Comparison of ENCODE assay signal across 19 mouse cellular contexts in the genomic region with DNA sequence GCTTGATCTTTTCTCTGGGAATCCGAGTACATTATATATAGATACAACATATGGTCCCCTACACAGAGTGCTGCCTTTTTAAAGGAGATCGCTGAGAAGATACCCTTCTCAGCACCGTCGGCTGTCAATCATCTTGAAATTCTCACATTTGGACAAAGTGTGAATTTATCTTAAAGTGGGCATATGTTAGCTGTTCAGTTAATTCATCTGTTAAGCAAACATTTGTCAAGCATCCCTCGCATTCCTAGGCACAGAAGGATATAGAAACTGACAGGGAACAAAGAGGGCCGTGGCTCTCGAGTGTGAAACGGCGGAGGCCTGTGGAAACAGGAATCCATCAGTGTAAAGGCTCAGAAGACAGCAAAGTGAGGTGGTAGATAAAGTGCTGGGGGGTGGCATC.
DNase-seq lines count a peak whose midpoint lies in the region; ATAC-seq and TF ChIP-seq lines count a peak whose summit lies in the region.
"Had no signal": no experiment of that assay in that cellular context is flagged by ENCODE, and none has a peak within 500 bp of the region (broad histone marks: within the 10 kb centered on the region; RNA-seq: fewer than 3 reads in every experiment).

No protein-coding gene starts in this region.

- H3K79me2 ChIP-seq in heart, adult 2 months (replicated peaks; ENCODE audit: control insufficient read depth, insufficient read depth, low read length): no peaks in the 10 kb centered on the region

- ATAC-seq in forebrain, postnatal 0 days: peak; percentile 86
- ATAC-seq: hindbrain, embryonic 16.5 days; intestine, embryonic 16.5 days; liver, postnatal 0 days had no signal

- H3K4me3 ChIP-seq in forebrain, postnatal 0 days (ENCODE audit: low read depth, low read length): no peak overlapping the region
- H3K4me3 ChIP-seq in heart, adult 2 months: no peak overlapping the region
- H3K4me3 ChIP-seq: kidney, embryonic 15.5 days; midbrain, embryonic 12.5 days had no signal

- no peaks in the 10 kb centered on the region for H3K9me3 ChIP-seq in forebrain, postnatal 0 days (ENCODE audit: low read length)
- H3K9me3 ChIP-seq: kidney, embryonic 15.5 days; midbrain, embryonic 12.5 days had no signal

- 55% methylated on average over 9 of the region's 9 CpGs for WGBS in forebrain, postnatal 0 days
- 67% methylated on average over 9 of the region's 9 CpGs for WGBS in heart, adult 2 months

- intact Hi-C loops in heart, adult 2 months (cut with DNase I): no loop called here

- no peak for TF ChIP-seq EP300 in heart, adult 2 months (IDR thresholded peaks at IDR 0.05; ENCODE audit: insufficient read depth, low read depth, low read length)

- no peak overlapping the region for H3K9ac ChIP-seq in forebrain, postnatal 0 days
- no peak overlapping the region for H3K9ac ChIP-seq in heart, adult 2 months (ENCODE audit: low read depth, low read length)
- H3K9ac ChIP-seq: kidney, embryonic 15.5 days; liver, postnatal 0 days; midbrain, embryonic 12.5 days had no signal

- no peak overlapping the region for H3K4me2 ChIP-seq in forebrain, postnatal 0 days (ENCODE audit: low read depth)
- H3K4me2 ChIP-seq: kidney, embryonic 15.5 days; midbrain, embryonic 12.5 days had no signal

- TF ChIP-seq CTCF in brain, embryonic 14.5 days (IDR thresholded peaks at IDR 0.05; ENCODE audit: borderline replicate concordance, extremely low read depth, insufficient read depth, insufficient read length): no peak
- no peak for TF ChIP-seq CTCF in forebrain, postnatal 0 days (IDR thresholded peaks at IDR 0.05; ENCODE audit: low read depth)
- no peak for TF ChIP-seq CTCF in heart, adult 2 months (IDR thresholded peaks at IDR 0.05)

- H3K27ac ChIP-seq in forebrain, postnatal 0 days (ENCODE audit: low read depth, low read length): no peak overlapping the region
- no peak overlapping the region for H3K27ac ChIP-seq in heart, adult 2 months
- H3K27ac ChIP-seq: kidney, embryonic 15.5 days; midbrain, embryonic 12.5 days had no signal

- DNase-seq in cerebellum, adult 9-10 months: peak; percentile 22
- no peak for DNase-seq in cerebellum, adult 11 months
- DNase-seq in frontal cortex, postnatal 36 days (ENCODE audit: low spot score in 2 of 2): peak; percentile 17 to 45
- no peak for DNase-seq in frontal cortex, postnatal 25 days (ENCODE audit: low spot score in 2 of 2)
- peak; percentile 79 for DNase-seq in brain, embryonic 14.5 days (ENCODE audit: low read depth)
- DNase-seq in forebrain, postnatal 0 days: peak; percentile 57
- no peak for DNase-seq in heart, adult 2 months
- DNase-seq: adrenal gland, postnatal 36 days; gastrocnemius, postnatal 25 days; left cerebral cortex, postnatal 4 days; liver; liver, postnatal 0 days; lung, postnatal 10 days; thymus, postnatal 36 days had no signal

- H3K36me3 ChIP-seq in forebrain, postnatal 0 days (ENCODE audit: insufficient read depth): no peaks in the 10 kb centered on the region
- H3K36me3 ChIP-seq in heart, adult 2 months (ENCODE audit: control insufficient read depth, insufficient read depth, low read length): no peaks in the 10 kb centered on the region
- H3K36me3 ChIP-seq: kidney, embryonic 15.5 days; midbrain, embryonic 12.5 days had no signal

- no peaks in the 10 kb centered on the region for H3K4me1 ChIP-seq in forebrain, postnatal 0 days (ENCODE audit: insufficient read depth)
- H3K4me1 ChIP-seq in heart, adult 2 months (ENCODE audit: control insufficient read depth, insufficient read depth, low read length): no peaks in the 10 kb centered on the region
- H3K4me1 ChIP-seq: kidney, embryonic 15.5 days; midbrain, embryonic 12.5 days had no signal

- no peaks in the 10 kb centered on the region for H3K27me3 ChIP-seq in forebrain, postnatal 0 days (ENCODE audit: insufficient read depth, low read length)
- no peaks in the 10 kb centered on the region for H3K27me3 ChIP-seq in heart, adult 2 months (ENCODE audit: control insufficient read depth, insufficient read depth, low read length)
- H3K27me3 ChIP-seq: CH12.LX; kidney, embryonic 15.5 days; midbrain, embryonic 12.5 days had no signal

- no peak for TF ChIP-seq POLR2A in brain, embryonic 14.5 days (IDR thresholded peaks at IDR 0.05; ENCODE audit: borderline replicate concordance, extremely low read depth, insufficient read depth, insufficient read length, poor library complexity, severe bottlenecking)
- no peak for TF ChIP-seq POLR2A in heart, adult 2 months (IDR thresholded peaks at IDR 0.05; ENCODE audit: insufficient read depth, low read depth, low read length)

Comparison
In these comparisons a context has a peak if more than half of its experiments do, and no peak if none do; other contexts are left out.
1. DNase-seq: peak in cerebellum, adult 9-10 months (single experiment), frontal cortex, postnatal 36 days (2 of 2), brain, embryonic 14.5 days (single experiment) and forebrain, postnatal 0 days (single experiment); none in cerebellum, adult 11 months (single experiment), frontal cortex, postnatal 25 days (0 of 2) and heart, adult 2 months (0 of 2).